Mouse (Mus musculus) ES-CJ7 (cell line): ENCODE results near the gene 4930535I16Rik.
"Not testable (repeated sequence)": the region's sequence is repeated elsewhere in the genome, so short reads cannot be mapped to it uniquely, and the experiment has no call there.

ENCODE experiments used
- DNase-seq: peaks from one replicate; pipeline ENCODE4 v3.0.0; 2011; ENCODE audit warnings: low read depth, low spot score

The 4930535I16Rik gene

DNA sequence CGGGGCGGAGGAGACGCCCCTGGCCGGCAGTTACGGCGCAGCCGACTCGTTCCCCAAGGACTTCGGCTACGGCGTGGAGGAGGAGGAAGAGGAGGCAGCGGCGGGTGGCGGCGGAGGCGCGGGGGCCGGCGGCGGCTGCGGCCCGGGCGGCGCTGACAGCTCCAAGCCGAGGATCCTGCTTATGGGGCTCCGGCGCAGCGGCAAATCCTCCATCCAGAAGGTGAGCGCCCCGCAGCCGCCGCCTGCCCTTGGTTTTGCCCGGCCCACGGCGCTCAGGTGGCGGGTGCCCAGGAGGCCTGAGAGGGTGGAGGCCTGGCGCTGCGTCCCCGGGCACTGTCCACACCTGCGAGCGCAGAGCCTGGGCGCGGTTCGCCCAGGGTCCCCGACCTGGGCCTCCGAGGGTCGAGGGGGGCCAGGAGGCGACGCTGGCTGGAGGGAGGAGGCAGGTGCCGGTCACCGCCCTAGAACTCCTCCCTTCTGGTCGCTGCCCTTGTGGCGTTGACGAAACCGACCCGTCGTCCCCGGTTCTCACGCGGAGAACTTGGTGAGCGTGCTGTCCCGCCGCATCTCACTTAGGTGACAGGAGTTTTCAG lies at the start of gene 4930535I16Rik:
Gene 4930535I16Rik (minus strand): TSS at position 475 of the 593 bp plus-strand sequence.
- DNase-seq: peak; percentile 33

DNA sequence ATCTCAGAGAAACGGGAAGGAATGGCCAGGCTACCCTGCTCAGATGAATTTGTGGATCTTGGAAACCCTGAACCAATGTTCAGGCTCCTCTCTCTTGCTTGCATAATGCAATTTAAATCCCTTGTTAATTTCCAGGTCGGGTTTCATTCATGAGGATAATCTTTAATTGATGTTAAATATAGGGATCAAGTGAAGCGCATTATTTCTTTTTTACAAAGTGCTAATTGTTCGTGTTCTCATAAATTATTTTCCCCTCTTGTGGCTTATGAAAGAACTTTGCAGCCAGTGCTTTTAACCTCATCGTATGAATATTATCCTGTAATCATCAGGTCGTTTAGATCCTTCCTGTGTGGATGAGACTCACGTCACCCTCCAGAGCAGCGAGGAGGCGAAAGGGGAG lies 44.9 kb upstream of the 4930535I16Rik start:
- DNase-seq: no peak

DNA sequence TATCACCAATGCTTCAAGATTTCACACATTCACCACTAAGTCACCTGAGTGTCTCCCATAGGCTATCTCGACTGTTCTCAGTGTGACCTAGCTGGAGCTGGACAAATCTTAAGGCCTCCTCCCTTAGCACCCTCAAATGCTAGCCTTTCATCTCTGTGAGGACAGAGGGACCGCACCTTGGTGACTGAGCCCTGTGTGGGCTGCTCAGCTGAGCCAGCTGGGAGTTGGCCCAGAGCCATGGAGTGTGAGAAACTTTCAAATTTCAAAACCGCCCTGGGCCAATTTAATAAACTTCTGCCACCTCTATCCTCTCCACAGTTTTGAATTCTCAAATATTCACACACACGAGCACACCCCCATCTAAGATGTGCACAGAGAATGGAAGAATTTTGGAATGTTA lies 43.1 kb upstream of the 4930535I16Rik start:
- DNase-seq: no peak

DNA sequence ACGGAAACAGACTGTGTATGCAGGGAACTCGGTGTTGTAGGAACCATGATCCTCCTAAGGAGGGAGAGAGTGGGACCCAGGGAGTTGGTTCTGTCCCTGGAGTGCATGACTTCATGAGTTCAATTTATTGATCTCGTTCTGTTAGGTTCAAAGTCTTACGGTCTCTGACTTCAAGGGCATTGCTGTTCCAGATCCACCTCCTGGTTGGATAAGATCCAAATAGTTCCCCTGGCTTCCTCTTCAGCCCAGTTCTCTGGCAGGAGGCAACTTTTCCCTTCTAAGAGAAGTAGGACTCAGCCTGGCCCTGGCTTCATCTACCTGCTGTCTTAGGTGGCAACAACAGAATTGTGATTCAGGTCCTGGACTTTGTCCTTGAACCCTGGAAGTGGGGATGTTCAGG lies 40.1 kb upstream of the 4930535I16Rik start:
- no peak for DNase-seq

DNA sequence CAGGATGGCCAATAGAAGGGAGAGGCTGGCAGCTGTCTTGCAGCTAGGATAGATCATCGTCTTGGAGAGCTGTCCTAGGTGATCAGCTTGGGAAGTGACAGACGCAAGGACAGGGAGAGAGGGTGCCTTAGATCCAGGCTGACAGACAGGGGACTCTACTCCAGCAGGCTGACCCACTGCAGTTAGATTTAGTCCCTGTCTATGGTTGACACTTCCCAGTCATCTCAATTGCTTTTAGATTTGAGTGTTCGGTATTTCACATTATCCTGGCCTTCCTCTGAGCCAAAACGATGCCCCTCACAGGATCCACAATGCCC lies 39.6 kb upstream of the 4930535I16Rik start:
- no peak for DNase-seq

DNA sequence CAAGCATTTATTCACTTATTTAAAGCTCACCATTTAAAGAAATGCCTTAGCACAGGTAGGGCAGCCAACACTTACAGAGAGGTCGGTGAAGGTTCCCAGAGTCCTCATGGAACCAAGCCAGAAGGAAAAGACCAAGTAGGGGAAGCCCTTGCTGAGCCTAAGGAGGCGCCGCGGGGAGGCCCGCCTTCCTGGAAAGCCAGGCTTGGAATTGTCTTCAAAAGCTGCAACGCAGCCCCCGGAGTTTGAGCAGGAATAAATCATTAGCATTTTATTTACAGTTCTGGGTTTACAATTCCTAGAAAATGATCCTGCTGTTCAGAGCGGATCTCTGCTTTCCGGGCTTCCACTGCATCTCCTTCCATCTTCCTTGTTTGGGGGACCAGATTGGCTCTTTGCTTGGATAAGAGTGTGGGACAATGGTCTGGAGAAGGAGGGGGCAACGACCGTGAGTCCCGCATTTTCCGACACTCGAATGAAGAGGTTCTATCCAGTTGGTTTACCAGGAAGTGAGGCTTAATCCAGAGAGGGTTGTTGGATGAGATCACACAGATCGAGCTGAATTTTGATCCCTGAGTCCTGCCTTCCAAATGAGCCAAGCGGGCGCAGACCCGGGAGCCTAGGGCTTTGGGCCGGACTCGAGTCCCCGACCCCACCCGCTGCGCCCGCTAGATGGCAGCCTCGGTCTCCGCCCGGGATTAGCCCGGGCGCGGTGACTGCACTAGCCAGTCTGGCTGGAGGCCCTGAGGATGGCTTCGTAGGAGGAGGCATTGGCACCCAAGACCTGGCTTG lies 39.1 kb upstream of the 4930535I16Rik start:
- DNase-seq: peak; percentile 70

DNA sequence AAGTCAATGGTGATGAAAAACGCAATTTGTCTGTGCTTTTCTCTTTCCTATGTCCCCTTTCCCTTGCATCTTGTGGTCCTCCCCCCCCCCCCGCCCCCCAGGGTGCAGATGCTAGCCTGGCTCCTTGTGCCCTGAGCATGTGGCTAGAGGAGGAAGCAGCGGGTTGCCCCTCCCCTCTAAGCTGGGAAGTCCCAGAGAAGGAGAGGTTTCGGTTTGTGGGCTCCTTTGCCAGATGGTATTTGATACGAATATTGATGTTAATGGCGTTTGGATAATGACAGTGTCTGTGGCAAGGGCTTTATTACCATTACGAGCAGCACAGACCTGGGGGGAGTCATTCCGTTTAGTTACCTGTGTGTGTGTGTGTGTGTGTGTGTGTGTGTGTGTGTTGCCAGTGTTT lies 34.2 kb upstream of the 4930535I16Rik start:
- DNase-seq: no peak

DNA sequence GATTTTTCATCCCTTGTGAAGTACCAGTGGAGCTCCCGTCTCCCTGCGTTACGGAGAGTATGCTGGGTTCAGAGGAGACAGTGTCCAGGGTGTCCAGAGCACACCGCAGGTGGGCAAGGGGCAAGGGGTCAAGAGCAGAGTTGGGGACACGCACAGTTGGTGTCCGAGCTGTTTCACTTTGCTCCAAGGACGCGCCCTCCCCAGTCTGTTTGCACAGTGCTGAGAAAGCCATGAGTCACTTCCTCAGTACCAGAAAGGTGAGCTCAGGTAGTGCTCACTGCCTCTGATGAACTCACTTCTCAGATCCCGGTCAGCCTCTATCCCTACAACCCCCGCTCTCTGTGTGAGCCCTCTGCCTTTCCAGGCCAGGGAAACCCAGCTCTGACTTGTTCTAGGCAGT lies 31.8 kb upstream of the 4930535I16Rik start:
- peak; percentile 56 for DNase-seq

DNA sequence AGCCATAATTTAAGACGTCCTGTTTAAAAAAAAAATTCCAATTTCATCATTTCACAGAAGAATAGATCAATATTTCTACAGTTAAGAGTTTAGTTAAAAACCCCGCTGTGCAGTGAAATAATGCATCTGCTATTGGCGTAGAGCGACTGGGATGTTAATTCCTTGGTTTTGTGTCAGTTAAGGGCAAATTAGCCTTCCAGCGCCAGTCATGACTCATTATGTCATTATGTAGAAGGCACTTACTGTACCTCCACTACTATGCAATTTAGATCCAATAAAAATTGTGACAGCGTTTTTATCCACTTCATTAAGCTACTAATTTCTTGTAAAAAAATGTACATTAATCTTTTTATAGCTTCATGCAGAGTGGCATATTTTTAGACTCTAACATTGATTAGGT lies 31.1 kb upstream of the 4930535I16Rik start:
- DNase-seq: no peak

DNA sequence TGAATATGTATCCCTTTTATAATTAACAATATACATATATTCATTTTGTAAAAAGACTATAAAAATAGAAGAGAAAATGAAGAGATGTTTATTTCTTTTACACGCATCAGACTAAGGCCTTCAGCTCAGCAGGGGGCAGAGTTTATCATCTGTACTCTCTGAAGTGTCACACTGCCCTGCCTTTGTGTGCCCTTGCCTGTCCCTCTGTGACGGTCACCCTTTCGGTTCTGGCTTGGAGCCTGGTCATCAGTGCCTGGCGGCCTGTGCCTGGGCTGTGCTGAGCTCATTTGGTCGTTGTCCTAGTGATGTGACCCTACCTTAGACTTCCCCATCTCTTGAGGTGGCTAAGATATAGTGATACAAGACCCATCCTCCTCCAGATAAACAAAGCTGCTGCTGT lies 29.3 kb upstream of the 4930535I16Rik start:
- DNase-seq: no peak

DNA sequence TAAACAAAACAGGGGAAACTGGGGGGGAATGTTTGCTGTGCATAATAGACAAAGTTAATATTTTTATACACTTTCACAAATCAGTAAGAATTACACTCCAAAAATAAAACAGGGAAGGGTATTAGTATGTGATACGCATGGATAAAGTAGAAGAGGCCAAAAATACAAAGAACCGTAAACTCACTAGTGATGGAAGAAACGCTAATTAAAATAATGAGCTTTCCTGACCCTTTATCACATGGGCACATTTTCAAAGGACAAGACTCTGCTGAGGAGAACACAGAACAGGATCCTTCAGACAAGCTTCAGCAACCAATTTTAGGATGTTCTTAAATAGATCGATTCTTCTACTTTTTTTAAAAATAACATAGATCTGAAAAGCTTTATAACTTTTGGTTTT lies 28.9 kb upstream of the 4930535I16Rik start:
- no peak for DNase-seq

DNA sequence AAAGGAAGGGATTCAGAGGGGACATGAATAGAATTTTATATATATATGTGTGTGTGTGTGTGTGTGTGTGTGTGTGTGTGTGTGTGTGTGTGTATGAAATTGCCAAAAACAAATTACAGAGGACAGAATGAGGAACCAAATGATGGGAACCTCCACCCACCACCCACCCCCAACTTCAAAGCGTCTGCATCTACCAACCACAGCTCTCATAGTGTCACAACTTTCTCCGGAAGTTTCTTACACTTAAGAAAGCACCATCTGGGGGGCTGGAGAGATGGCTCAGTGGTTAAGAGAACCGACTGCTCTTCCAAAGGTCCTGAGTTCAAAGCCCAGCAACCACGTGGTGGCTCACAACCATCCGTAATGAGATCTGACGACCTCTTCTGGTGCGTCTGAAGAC lies 23.1 kb upstream of the 4930535I16Rik start:
- DNase-seq: not testable (repeated sequence)

DNA sequence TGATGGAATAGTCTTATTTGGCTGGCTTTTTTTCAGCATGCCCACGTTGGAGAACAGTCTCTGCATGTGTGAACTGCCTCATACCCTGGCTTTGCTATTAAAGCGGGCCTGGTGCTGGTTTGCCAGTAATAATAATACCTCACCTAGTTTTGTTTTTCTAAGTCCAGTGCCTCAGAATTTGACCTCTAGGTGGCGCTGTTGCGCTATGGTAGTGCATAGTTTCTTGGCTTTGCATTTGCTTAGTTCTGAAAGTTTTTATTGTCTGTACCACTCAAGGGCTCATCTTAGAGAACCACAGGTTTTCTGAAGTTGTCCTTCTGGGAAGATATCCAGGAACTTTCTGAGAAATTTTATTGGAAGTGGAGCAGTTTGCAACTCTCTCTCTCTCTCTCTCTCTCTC lies 22.0 kb upstream of the 4930535I16Rik start:
- DNase-seq: peak; percentile 74

DNA sequence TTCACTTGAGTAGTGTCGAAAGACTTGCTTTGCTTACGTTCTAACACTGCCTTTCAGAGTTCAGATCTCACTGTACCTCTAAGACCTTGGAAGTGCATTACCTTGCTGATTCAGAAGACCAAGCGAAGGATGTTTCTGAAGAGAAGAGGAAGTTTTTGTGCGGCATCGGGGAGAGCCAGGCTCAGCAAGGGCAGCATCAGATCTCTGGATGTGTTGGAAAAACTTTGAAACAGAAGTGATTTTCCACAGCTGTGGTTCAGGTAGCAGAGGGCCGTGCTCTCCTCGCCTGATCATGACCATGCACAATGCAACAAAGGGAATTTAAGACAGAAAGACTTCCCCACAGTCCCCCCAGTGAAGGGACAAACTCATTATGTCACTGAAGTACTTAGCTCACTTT lies 18.2 kb upstream of the 4930535I16Rik start:
- DNase-seq: no peak

DNA sequence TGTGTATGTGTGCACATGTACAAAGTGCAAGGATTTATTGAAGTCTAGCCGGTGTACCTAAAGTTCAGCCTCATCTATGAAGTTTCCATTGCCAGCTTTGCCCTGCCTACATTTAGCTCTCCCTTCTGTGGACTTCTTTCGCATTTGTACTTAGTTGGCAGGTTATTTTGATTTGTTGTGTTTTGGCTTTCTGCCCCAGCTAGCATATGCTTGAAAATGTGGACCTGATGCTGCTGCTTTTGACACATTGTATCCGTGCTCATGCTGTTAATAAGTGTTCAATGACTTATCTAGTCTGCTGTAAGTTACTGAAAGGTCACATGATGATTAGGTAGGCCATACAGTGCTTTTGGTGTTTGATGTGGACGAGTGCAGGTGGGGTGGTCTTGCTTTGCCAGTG lies 16.5 kb upstream of the 4930535I16Rik start:
- DNase-seq: no peak

DNA sequence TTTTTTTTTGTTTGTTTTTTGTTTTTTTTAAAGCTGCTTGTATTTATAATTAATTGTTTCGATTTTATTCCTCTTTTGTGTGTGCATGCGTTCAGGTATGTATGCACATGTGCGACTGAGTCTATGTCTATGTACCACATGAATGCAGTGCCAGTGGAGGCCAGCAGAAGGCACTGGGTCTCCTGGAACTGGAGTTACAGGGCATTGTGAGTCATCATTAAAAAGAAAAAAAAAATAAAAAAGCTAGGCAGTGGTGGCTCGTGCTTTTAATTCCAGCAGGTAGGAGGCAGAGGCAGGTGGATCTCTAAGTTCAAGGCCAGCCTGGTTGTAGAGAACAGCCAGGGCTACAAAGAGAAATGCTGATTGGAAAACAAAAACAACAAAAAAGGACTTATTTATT lies 12.2 kb upstream of the 4930535I16Rik start:
- no peak for DNase-seq

DNA sequence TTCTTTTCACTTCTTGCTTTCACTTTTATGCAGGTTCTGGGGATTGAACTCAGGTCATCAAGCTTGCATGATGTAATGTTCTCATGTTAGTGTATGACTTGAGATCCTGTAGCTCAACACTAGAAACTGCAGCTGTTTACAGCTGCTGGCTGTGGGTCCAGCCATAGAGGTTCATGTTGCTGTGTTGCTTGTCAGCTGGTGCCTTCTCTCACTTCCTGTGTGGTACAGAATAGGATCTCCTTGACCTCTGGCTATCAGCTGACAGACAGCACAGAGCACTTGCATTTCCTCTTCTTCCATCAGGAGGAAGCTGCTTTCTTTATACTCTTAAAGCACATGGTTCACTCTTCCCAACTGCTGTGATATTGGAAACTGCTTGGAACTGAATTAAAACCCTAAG lies 10.1 kb upstream of the 4930535I16Rik start:
- no peak for DNase-seq

DNA sequence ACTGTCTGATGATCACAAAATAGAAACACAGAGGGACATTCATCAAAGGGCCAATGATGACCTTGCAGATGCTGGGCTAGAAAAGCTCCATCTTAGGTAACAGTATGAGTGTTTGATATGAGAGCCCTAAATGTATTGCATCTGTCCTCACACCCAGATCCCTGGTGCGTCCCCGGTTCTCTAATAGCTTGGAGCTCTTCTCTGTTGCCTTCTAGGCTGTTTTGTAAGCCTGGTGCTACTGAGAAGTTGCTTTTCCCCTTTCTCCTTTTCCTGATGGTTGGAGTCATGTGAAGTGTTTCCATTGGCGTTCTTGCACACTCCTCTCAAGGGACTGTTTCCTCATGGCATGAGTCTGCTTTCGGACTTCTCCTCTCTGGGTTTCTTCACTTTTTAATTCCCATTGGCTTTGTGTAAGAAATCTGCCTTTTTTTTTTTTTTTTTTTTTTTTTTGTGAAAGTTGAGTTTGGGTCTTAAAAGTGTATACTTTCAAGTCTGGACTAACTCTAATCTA lies 3.3 kb upstream of the 4930535I16Rik start:
- DNase-seq: no peak

DNA sequence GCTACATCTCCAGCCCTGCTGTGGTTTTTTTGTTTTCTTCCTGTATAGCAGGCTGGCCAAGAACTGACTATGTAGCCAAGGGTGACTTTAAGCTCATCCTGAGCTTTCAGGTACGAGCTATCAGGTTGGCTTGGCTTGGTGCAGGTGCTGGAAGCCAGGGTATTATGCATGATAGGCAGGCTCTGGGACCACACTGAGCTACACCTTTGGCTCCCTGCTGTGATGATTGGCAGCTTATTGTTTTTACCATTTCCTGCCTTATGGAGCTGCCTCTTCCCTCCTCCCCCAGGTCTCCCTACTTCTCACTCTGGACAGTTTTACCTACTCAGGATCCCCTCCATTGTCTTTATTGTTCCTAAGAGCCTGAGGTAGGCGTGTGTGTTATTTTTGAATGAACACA lies 1.0 kb upstream of the 4930535I16Rik start:
- DNase-seq: peak; percentile 80

DNA sequence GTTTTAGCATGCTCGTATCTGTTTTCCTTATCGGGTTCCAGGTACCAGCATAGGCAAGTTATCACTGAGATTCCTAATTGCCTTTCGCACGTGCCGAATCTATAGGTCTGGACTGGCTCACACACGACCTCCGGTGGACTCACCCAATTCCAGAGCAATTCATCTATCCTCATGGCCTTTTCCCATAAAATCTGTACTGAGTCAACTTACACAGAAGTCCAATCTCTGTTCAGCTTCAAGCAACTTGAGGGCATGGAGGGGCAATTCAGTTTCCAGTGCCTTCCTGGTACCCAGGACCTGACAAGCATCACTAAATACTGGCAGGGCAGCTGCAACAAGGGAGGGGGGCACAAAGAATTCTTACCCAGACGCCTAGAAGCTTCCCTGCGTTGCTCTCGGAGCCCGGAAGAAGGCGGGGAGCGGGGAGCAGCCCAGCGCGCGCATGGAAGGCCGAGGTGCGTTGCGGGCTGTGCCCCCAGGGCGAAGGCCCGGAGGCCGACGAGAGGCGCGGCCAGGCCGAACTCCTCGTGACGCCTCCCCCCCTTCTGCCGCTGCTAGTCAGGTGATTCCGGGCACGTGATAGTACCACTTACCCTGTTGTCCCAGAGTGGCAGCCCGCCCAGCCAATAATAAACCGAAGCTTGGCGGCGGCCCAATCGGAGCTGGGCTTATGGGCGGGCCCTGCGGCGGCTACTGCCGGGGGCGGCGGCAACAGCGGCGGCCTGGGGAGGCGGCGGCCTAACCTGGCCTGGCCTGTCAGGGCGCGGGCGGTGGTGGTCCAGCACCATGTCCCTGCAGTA lies 874 bp downstream of the 4930535I16Rik start, which contains the start of gene Rragc:
Gene Rragc (plus strand): TSS at position 699 of the 800 bp plus-strand sequence.
- DNase-seq: peak; percentile 96

DNA sequence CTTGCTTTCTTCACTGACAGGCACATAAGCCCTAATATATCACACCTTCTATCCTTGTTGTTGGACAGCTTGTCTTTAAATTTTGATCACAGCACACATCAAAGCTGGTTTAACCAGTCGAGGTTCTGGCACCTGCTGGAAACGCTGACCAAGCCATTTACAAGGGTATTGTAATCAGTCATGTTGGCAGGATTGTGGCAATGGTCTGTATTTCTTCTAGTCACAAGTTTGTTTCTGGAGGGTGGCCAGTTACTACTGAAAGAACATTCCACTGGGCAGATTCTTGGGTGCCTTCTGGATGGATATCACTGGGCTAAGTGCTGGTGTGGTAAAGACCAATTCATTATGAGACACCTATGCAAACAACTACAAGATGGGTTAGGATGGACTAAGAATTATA lies 5.4 kb downstream of the 4930535I16Rik start:
- no peak for DNase-seq

DNA sequence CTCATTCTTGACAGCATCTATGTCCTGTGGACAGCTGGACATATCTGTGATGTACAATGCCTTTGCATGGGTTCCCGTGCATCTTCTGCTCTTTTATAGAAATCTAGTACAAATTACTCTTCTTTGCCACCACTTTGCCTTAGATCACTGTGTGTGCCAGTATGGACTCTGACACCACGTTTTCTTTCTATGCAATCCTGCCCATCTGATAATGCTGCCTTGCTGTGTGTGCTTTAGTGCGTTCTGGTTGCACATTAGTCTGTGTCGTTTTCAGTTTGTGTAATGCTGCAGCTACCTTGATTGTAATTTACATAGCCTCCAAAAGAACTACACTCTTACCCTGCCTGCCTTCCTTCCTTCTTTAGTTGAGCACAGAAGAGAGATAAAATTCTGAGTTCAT lies 6.3 kb downstream of the 4930535I16Rik start:
- DNase-seq: no peak
